Comparison of ENCODE assay signal across 8 mouse cellular contexts in genomic region chr13:19623228-19623905, GRCm38 (mm10). TPM values are rescaled to one million over a fixed set of nuclear protein-coding genes. Genes with fewer than 3 reads are reported as not detected.
DNase-seq lines count a peak whose midpoint lies in the region; ATAC-seq and TF ChIP-seq lines count a peak whose summit lies in the region.

No protein-coding gene starts in this region.

- H3K9me3 ChIP-seq in embryonic facial prominence, embryonic 14.5 days (ENCODE audit: control insufficient read depth, low read length), result no peaks in the 10 kb centered on the region
- no peaks in the 10 kb centered on the region for H3K9me3 ChIP-seq in intestine, embryonic 15.5 days
- H3K9me3 ChIP-seq in midbrain, postnatal 0 days (ENCODE audit: low read length), result no peaks in the 10 kb centered on the region

- peak; percentile 9; the same call in 1 of the 2 replicates for ATAC-seq in embryonic facial prominence, embryonic 14.5 days (ENCODE audit: low read depth)
- ATAC-seq in intestine, embryonic 15.5 days, result peak; percentile 21; the same call in 1 of the 2 replicates
- peak; percentile 56 for ATAC-seq in midbrain, postnatal 0 days (ENCODE audit: low FRiP score)

- peak overlapping the region; percentile 67 for H3K4me3 ChIP-seq in layer of hippocampus, adult 2 months
- peak overlapping the region; percentile 44 for H3K4me3 ChIP-seq in embryonic facial prominence, embryonic 14.5 days (ENCODE audit: low read depth, low read length)
- H3K4me3 ChIP-seq in intestine, embryonic 15.5 days (replicated peaks), result peak overlapping the region; percentile 45
- H3K4me3 ChIP-seq in midbrain, postnatal 0 days (ENCODE audit: low read depth, low read length), result peak overlapping the region; percentile 45

- no peak for TF ChIP-seq CTCF in layer of hippocampus, adult 2 months (conservative IDR thresholded peaks at IDR 0.05)
- TF ChIP-seq CTCF in midbrain, postnatal 0 days (IDR thresholded peaks at IDR 0.05), result no peak

- WGBS in embryonic facial prominence, embryonic 14.5 days, result 19% methylated on average over 29 of the region's 30 CpGs
- WGBS in intestine, embryonic 15.5 days, result 19% methylated on average over 30 of the region's 30 CpGs
- 14% methylated on average over 30 of the region's 30 CpGs for WGBS in midbrain, postnatal 0 days

- peaks cover 6% of the 10 kb centered on the region; the same call in 1 of the 2 replicates for H3K4me1 ChIP-seq in embryonic facial prominence, embryonic 14.5 days (ENCODE audit: control insufficient read depth, insufficient read depth, low read length)
- 0 out of 2 replicates have a peak, but pooled peaks cover 8% of the 10 kb centered on the region for H3K4me1 ChIP-seq in intestine, embryonic 15.5 days (replicated peaks)
- peaks cover 3% of the 10 kb centered on the region; the same call in 1 of the 2 replicates for H3K4me1 ChIP-seq in midbrain, postnatal 0 days (ENCODE audit: insufficient read depth, low read length)

- H3K27me3 ChIP-seq in embryonic facial prominence, embryonic 14.5 days (replicated peaks; ENCODE audit: control insufficient read depth, insufficient read depth, low read length), result peaks cover 8% of the 10 kb centered on the region
- H3K27me3 ChIP-seq in intestine, embryonic 15.5 days (replicated peaks), result peaks cover 9% of the 10 kb centered on the region
- H3K27me3 ChIP-seq in midbrain, postnatal 0 days (ENCODE audit: insufficient read depth, low read length), result no peaks in the 10 kb centered on the region

- peak in 1 of 2 experiments; percentile 16 for DNase-seq in layer of hippocampus, adult 2 months (ENCODE audit: low spot score in 2 of 2)
- no peak for DNase-seq in layer of hippocampus, adult 9-10 months (ENCODE audit: low spot score)
- peak; percentile 45 for DNase-seq in brain, adult 2 months (ENCODE audit: low read depth, low spot score)
- DNase-seq in embryonic facial prominence, embryonic 14.5 days (ENCODE audit: low spot score), result no peak
- DNase-seq in midbrain, postnatal 0 days (ENCODE audit: low spot score), result peak; percentile 9
- no peak for DNase-seq in right cerebral cortex, postnatal 10 days (ENCODE audit: low spot score in 2 of 2)
- no peak for DNase-seq in adrenal gland, postnatal 25 days

- peak overlapping the region; percentile 82 for H3K4me2 ChIP-seq in embryonic facial prominence, embryonic 14.5 days (ENCODE audit: low read depth, low read length)
- H3K4me2 ChIP-seq in intestine, embryonic 15.5 days (replicated peaks), result peak overlapping the region; percentile 91
- H3K4me2 ChIP-seq in midbrain, postnatal 0 days (ENCODE audit: low read depth, low read length, poor library complexity, severe bottlenecking), result peak overlapping the region; percentile 93

- H3K27ac ChIP-seq in layer of hippocampus, adult 2 months, result peak overlapping the region; percentile 46
- no peak overlapping the region for H3K27ac ChIP-seq in embryonic facial prominence, embryonic 14.5 days (replicated peaks; ENCODE audit: low read depth, low read length)
- H3K27ac ChIP-seq in intestine, embryonic 15.5 days, result no peak overlapping the region
- H3K27ac ChIP-seq in midbrain, postnatal 0 days (ENCODE audit: low read depth, low read length), result no peak overlapping the region

- peak overlapping the region; percentile 64 for H3K9ac ChIP-seq in embryonic facial prominence, embryonic 14.5 days (ENCODE audit: low read depth, low read length)
- peak overlapping the region; percentile 35; the same call in 1 of the 2 replicates for H3K9ac ChIP-seq in intestine, embryonic 15.5 days
- H3K9ac ChIP-seq in midbrain, postnatal 0 days (replicated peaks; ENCODE audit: low read length, poor library complexity, severe bottlenecking), result peak overlapping the region; percentile 54

- no peaks in the 10 kb centered on the region for H3K36me3 ChIP-seq in embryonic facial prominence, embryonic 14.5 days (ENCODE audit: control insufficient read depth, insufficient read depth, low read length)
- no peaks in the 10 kb centered on the region for H3K36me3 ChIP-seq in intestine, embryonic 15.5 days
- H3K36me3 ChIP-seq in midbrain, postnatal 0 days (ENCODE audit: insufficient read depth, low read length), result no peaks in the 10 kb centered on the region

RNA-seq across cellular contexts. Expression of gene Sfrp4, which starts 0.5 kb away (rescaled TPM):
- total RNA-seq in layer of hippocampus, adult 2 months (2021), result 1 to 10 TPM; 2.1 to 2.7 TPM
- polyA plus RNA-seq in embryonic facial prominence, embryonic 14.5 days (2014; fragmentation: Nextera tagmentation; extraction: Ambion mirVana), result 20.8 and 25.6 TPM in 2 replicates
- 0.47 and 1.8 TPM in 2 replicates for polyA plus RNA-seq in intestine, embryonic 15.5 days (2015; fragmentation: Nextera tagmentation; extraction: Ambion mirVana)
- 1.6 and 6.5 TPM in 2 replicates for total RNA-seq in midbrain, postnatal 0 days (2014; rRNA removed)
- 2.7 and 3.5 TPM in 2 replicates for polyA plus RNA-seq in midbrain, postnatal 0 days (2015; fragmentation: Nextera tagmentation; extraction: Ambion mirVana)
- total RNA-seq in adrenal gland, postnatal 25 days (2021), result 1.6 and 1.8 TPM in 2 replicates

RNA-seq across cellular contexts. Expression of gene Epdr1, which starts 3.6 kb away (rescaled TPM):
- 100 to 1,000 TPM; 113 to 117 TPM for total RNA-seq in layer of hippocampus, adult 2 months (2021)
- 36.9 and 39.4 TPM in 2 replicates for polyA plus RNA-seq in embryonic facial prominence, embryonic 14.5 days (2014; fragmentation: Nextera tagmentation; extraction: Ambion mirVana)
- 17.4 and 18.2 TPM in 2 replicates for polyA plus RNA-seq in intestine, embryonic 15.5 days (2015; fragmentation: Nextera tagmentation; extraction: Ambion mirVana)
- 29.1 and 31.6 TPM in 2 replicates for total RNA-seq in midbrain, postnatal 0 days (2014; rRNA removed)
- 32.9 and 33.5 TPM in 2 replicates for polyA plus RNA-seq in midbrain, postnatal 0 days (2015; fragmentation: Nextera tagmentation; extraction: Ambion mirVana)
- 13.8 and 17.8 TPM in 2 replicates for total RNA-seq in adrenal gland, postnatal 25 days (2021)

Comparison
In these comparisons a context has a peak if more than half of its experiments do, and no peak if none do; other contexts are left out.
1. DNase-seq: peak in brain, adult 2 months (single experiment) and midbrain, postnatal 0 days (single experiment); none in layer of hippocampus, adult 9-10 months (single experiment), embryonic facial prominence, embryonic 14.5 days (single experiment), right cerebral cortex, postnatal 10 days (0 of 2) and adrenal gland, postnatal 25 days (single experiment).
2. Peak in every context shown above with its lines, with median percentiles within 50 percentile points of each other: H3K4me3 ChIP-seq, ATAC-seq, H3K4me2 ChIP-seq and H3K9ac ChIP-seq.